Mouse (Mus musculus) lung, postnatal 0 days (tissue): ENCODE results near the gene Atp5g3.

Experiments
- CTCF ChIP-seq: IDR thresholded peaks from 2 replicates; pipeline ENCODE4 v1.5.1; 2016; ENCODE audit warnings: antibody characterized with exemption, mild to moderate bottlenecking
- EP300 ChIP-seq: IDR thresholded peaks from 2 replicates; pipeline ENCODE4 v1.6.1; 2016; ENCODE audit warnings: antibody characterized with exemption, mild to moderate bottlenecking, control low read depth

GRCm38 (mm10) chr2:73891701-73892463 is 19.2 kb downstream of the Atp5g3 start:
- TF ChIP-seq CTCF (no peak), EP300 (no peak)
